Mouse (Mus musculus) heart, adult 2 months (tissue): ENCODE results near the gene Il5. TPM values are rescaled to one million over a fixed set of nuclear protein-coding genes. Genes with fewer than 3 reads are reported as not detected.

Experiments used
- DNase-seq, 2 experiments: peaks; one replicate each; pipeline ENCODE4 v3.0.0; 2021
- H3K27ac ChIP-seq: fragments of 200-600 bp; 2 replicates; pipeline ENCODE4 v1.8.1; 2022
- H3K27me3 ChIP-seq: fragments of 200-500 bp; 2 replicates; pipeline ENCODE4 v1.6.1; 2012; ENCODE audit warnings: mild to moderate bottlenecking, low read length, inconsistent platforms, mixed read lengths; ENCODE audit not compliant: control insufficient read depth, insufficient read depth
- H3K36me3 ChIP-seq: fragments of 200-500 bp; 2 replicates; pipeline ENCODE4 v1.6.1; 2012; ENCODE audit warnings: low read length, inconsistent platforms; ENCODE audit not compliant: control insufficient read depth, insufficient read depth
- H3K4me1 ChIP-seq: fragments of 200-500 bp; 2 replicates; pipeline ENCODE4 v1.6.1; 2011; ENCODE audit warnings: low read length; ENCODE audit not compliant: control insufficient read depth, insufficient read depth
- H3K4me3 ChIP-seq: fragments of 200-600 bp; 2 replicates; pipeline ENCODE4 v1.8.1; 2022
- H3K79me2 ChIP-seq: fragments of 200-500 bp; replicated peaks from 2 replicates; pipeline ENCODE4 v1.6.1; 2012; ENCODE audit warnings: mild to moderate bottlenecking, inconsistent platforms, low read length, moderate library complexity, mixed read lengths; ENCODE audit not compliant: control insufficient read depth, insufficient read depth
- H3K9ac ChIP-seq: fragments of 200-500 bp; 2 replicates; pipeline ENCODE4 v1.6.1; 2012; ENCODE audit warnings: low read depth, mild to moderate bottlenecking, control low read depth, inconsistent platforms, low read length, mixed read lengths
- CTCF ChIP-seq: fragments of 200-600 bp; IDR thresholded peaks from 2 replicates; pipeline ENCODE4 v1.8.1; 2022; ENCODE audit warnings: antibody characterized with exemption, mild to moderate bottlenecking, moderate library complexity
- EP300 ChIP-seq: fragments of 200-500 bp; IDR thresholded peaks from 2 replicates; pipeline ENCODE4 v1.6.1; 2011; ENCODE audit warnings: low read depth, low read length, control low read depth; ENCODE audit not compliant: insufficient read depth
- POLR2A ChIP-seq: fragments of 200-500 bp; IDR thresholded peaks from 2 replicates; pipeline ENCODE4 v1.6.1; 2011; ENCODE audit warnings: mild to moderate bottlenecking, low read depth, low read length, control low read depth; ENCODE audit not compliant: insufficient read depth
- whole genome bisulfite sequencing: fragments of 180-500 bp; shearing (Covaris S2); methylation state at CpG from one replicate; pipeline ENCODE4 v1.1.7; 2018; 5-methylcytosine and 5-hydroxymethylcytosine counted together
- intact Hi-C: fragments of 180-260 bp; cut with DNase I; formaldehyde crosslinking; loops from one replicate; pipeline ENCODE4 v1.15.1; 2025
- polyA plus RNA-seq: library from polyadenylated mRNA; depleted of rRNA; stranded (reverse); fragments of >200 nt; gene quantifications from 2 replicates; pipeline ENCODE4 v1.2.3, GENCODE M21; 2012
- total RNA-seq, 2 experiments: library from RNA; stranded (reverse); gene quantifications; 2 replicates each; pipeline ENCODE4 v1.2.3; 2021

The Il5 gene
- total and polyA plus RNA-seq, 3 experiments: 0.21 TPM; not detected in 2

- H3K4me3 ChIP-seq: no peak overlapping the region
- no peak for TF ChIP-seq EP300
- TF ChIP-seq POLR2A: no peak
- TF ChIP-seq CTCF: no peak
- intact Hi-C loops: loop anchor here (2.0 to 10.0 kb wide), 3 partner anchors 34 to 352 kb away; no protein-coding TSS in a partner anchor
- peaks cover 35% of the 10 kb centered on the region for H3K4me1 ChIP-seq
- H3K27ac ChIP-seq: peak overlapping the region; percentile 100
- WGBS: 25% methylated on average over 2 of the region's 2 CpGs
- no peaks in the 10 kb centered on the region for H3K27me3 ChIP-seq
- peak overlapping the region; percentile 6; the same call in 1 of the 2 replicates for H3K9ac ChIP-seq
- H3K36me3 ChIP-seq: no peaks in the 10 kb centered on the region
- no peak for DNase-seq
- no peaks in the 10 kb centered on the region for H3K79me2 ChIP-seq
Measured at GRCm38 (mm10) chr11:53762426-53762825, 41.8 kb downstream of the Il5 start.

- peak; percentile 89 to 92 for DNase-seq
- H3K9ac ChIP-seq: peak overlapping the region; percentile 91
- WGBS: 2% methylated on average over 23 of the region's 23 CpGs
- no peaks in the 10 kb centered on the region for H3K79me2 ChIP-seq
- no peaks in the 10 kb centered on the region for H3K36me3 ChIP-seq
- H3K27me3 ChIP-seq: no peaks in the 10 kb centered on the region
- H3K27ac ChIP-seq: peak overlapping the region; percentile 100
- peaks cover 35% of the 10 kb centered on the region for H3K4me1 ChIP-seq
- TF ChIP-seq EP300: peak; percentile 72; the same call in 1 of the 2 replicates
- no peak for TF ChIP-seq POLR2A
- TF ChIP-seq CTCF: no peak
- peak overlapping the region; percentile 48 for H3K4me3 ChIP-seq
- intact Hi-C loops: loop anchor here (2.0 to 10.0 kb wide), 3 partner anchors 34 to 352 kb away; no protein-coding TSS in a partner anchor
Measured at GRCm38 (mm10) chr11:53762827-53763495, 42.4 kb downstream of the Il5 start.

GRCm38 (mm10) chr11:53763496-53764140, 43.0 kb downstream of the Il5 start:
- H3K79me2 ChIP-seq: no peaks in the 10 kb centered on the region
- peak; percentile 94 to 96 for DNase-seq
- intact Hi-C loops: loop anchor here (2.0 to 10.0 kb wide), 3 partner anchors 33 to 351 kb away; no protein-coding TSS in a partner anchor
- no peaks in the 10 kb centered on the region for H3K36me3 ChIP-seq
- H3K4me3 ChIP-seq: peak overlapping the region; percentile 48
- WGBS: under 1% methylated on average over 33 of the region's 33 CpGs
- H3K9ac ChIP-seq: peak overlapping the region; percentile 91
- H3K4me1 ChIP-seq: peaks cover 35% of the 10 kb centered on the region
- TF ChIP-seq EP300 (peak; percentile 57), POLR2A (peak; percentile 97), CTCF (peak; percentile 72)
- peak overlapping the region; percentile 100 for H3K27ac ChIP-seq
- no peaks in the 10 kb centered on the region for H3K27me3 ChIP-seq

- no peak for TF ChIP-seq CTCF
- no peak for TF ChIP-seq POLR2A
- no peak for TF ChIP-seq EP300
- Histone ChIP-seq H3K4me1 (peaks cover 32% of the 10 kb centered on the region), H3K9ac (no peak overlapping the region), H3K27ac (peak overlapping the region; percentile 100), H3K36me3 (no peaks in the 10 kb centered on the region), H3K79me2 (no peaks in the 10 kb centered on the region), H3K4me3 (no peak overlapping the region), H3K27me3 (no peaks in the 10 kb centered on the region)
- 73% methylated on average over 5 of the region's 5 CpGs for WGBS
- intact Hi-C loops: loop anchor here (10.0 kb wide), 1 partner anchor 350 kb away; no protein-coding TSS in a partner anchor
- DNase-seq: no peak
Measured at GRCm38 (mm10) chr11:53764581-53764980, 44.0 kb downstream of the Il5 start.

GRCm38 (mm10) chr11:53768422-53769184, 48.0 kb downstream of the Il5 start:
- intact Hi-C loops: loop anchor here (10.0 kb wide), 1 partner anchor 346 kb away; no protein-coding TSS in a partner anchor
- no peaks in the 10 kb centered on the region for H3K27me3 ChIP-seq
- peaks cover 20% of the 10 kb centered on the region for H3K4me1 ChIP-seq
- H3K36me3 ChIP-seq: peaks cover 7% of the 10 kb centered on the region
- TF ChIP-seq POLR2A (no peak), EP300 (no peak), CTCF (no peak)
- no peak overlapping the region for H3K9ac ChIP-seq
- 83% methylated on average over 13 of the region's 13 CpGs for WGBS
- no peak overlapping the region for H3K4me3 ChIP-seq
- 0 out of 2 replicates have a peak, but pooled peaks cover 1% of the 10 kb centered on the region for H3K79me2 ChIP-seq
- H3K27ac ChIP-seq: no peak overlapping the region; the same call in 1 of the 2 replicates
- DNase-seq: no peak
